Mouse (Mus musculus) left cerebral cortex, adult 18-20 months (tissue): ENCODE measurements at regions not wholly inside any gene's neighbourhood (a gene's known extent, or its start where the extent isn't known, plus 50 kb on each side); places are given as distances from the start of the nearest gene placed in this dataset.
A peak's percentile ranks its signal among the peaks of the same experiment; 100 is the strongest.

Experiments
- DNase-seq, 2 experiments: peaks; one replicate each; pipeline ENCODE4 v3.0.0; 2021 to 2022; ENCODE audit warnings: low spot score in 2 of 2, mixed read lengths in 1 of 2

- DNase-seq, result peak; percentile 44 to 53
Observed at GRCm38 (mm10) chrX:61119499-61119898, 65.9 kb downstream of the Cdr1 start.

- DNase-seq, result peak in 1 of 2 experiments; percentile 2
Observed at GRCm38 (mm10) chrX:61117368-61117767, 68.0 kb downstream of the Cdr1 start.

- DNase-seq, result peak; percentile 31 to 35
Observed at GRCm38 (mm10) chrX:61116010-61116447, 69.3 kb downstream of the Cdr1 start.
